Mouse (Mus musculus): ENCODE measurements around the gene Aqp12.
"Not testable (repeated sequence)": the region's sequence is repeated elsewhere in the genome, so short reads cannot be mapped to it uniquely, and the experiment has no call there.

The Aqp12 gene

DNA sequence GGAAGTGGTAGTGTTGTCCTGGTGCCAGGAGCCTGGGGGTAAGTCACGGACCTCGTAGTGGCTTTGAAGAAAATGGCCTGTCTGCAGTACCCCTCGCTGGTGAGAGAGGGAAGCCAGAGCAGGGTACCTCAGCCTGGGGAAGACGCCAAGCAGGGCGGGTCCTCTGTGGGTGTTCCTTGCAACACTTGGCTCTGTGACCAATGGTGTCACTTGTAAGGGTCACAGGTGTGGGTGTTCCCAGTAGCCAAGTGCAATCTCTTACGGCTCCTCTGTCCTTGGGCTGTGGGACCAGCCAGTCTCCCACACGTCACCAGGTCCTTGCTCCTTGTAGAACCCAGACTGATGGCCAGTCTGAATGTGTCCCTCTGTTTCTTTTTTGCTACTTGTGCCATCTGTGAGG lies at the start of gene Aqp12:
Gene Aqp12 (plus strand): TSS at position 274 of the 400 bp plus-strand sequence.
- no peak for DNase-seq

DNA sequence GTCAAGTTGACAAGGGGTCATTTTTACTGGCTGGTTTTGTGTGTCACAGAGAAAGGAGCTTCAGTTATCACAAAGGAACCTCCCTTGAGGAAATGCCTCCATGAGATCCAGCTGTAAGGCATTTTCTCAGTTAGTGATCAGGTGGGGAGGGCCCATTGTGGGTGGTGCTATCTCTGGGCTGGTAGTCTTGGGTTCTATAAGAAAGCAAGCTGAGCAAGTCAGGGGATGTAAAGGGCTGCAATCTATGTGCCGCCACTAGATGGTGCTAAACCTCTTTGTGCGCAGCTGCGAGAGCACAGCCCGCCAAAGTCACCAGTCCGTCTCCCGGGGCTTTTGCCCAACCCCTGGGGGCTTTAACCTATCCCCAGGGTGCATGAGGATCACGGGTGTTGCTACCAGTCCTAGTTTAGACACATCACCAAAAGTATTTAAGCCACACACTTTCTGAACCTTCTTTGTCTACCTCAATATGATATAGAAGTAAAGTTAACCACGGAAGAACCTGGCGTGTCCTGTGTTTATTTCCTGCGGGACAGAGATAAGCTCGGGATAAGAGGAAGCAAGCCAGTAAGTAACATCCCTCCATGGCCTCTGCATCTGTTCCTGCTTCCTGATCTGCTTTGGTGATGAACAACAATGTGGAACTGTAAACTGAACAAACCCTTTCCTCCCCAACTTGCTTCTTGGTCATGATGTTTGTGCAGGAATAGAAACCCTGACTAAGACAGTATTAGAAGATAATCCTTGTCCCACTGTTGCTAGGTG lies 49.4 kb upstream of the Aqp12 start:
- DNase-seq, result peak; percentile 57

DNA sequence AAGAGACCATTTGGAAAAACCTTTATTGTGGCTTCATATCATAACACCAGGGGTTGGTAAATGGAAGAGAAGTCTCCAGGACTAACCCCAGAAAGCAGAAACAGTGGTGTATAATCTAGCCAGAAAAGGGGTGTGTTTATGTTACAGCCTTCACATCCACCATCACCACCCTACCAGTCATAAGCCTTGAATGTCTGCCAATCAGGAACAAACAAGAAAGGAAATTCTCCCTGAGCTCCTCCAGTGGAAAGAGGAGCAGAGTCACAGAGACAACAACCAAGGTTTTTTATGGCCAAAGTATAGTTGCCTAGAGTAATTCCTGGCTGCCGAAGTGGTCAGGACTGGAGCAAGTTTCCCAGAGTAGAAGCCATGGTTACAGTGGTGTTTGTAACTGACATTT lies 47.1 kb upstream of the Aqp12 start:
- no peak for DNase-seq

DNA sequence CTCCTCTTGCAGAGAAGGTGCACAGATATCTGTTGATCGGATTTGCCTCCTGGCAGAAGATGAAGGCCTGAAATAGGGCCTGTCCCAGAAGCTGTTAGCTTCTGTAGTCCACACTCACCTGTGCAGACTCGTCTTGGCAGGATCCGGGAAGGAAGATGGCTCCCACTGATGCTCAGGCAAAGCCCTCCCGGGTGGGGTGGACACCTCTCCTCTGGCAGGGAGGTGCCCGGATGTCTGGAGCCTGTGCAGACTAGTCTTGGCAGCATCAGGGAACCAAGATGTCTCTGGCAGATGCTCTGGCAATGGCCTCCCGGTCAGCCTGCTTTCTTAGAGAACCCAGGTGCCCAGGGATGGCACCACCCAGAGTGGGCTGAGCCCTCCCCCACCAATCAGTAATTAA lies 35.3 kb upstream of the Aqp12 start:
- not testable (repeated sequence) for DNase-seq

DNA sequence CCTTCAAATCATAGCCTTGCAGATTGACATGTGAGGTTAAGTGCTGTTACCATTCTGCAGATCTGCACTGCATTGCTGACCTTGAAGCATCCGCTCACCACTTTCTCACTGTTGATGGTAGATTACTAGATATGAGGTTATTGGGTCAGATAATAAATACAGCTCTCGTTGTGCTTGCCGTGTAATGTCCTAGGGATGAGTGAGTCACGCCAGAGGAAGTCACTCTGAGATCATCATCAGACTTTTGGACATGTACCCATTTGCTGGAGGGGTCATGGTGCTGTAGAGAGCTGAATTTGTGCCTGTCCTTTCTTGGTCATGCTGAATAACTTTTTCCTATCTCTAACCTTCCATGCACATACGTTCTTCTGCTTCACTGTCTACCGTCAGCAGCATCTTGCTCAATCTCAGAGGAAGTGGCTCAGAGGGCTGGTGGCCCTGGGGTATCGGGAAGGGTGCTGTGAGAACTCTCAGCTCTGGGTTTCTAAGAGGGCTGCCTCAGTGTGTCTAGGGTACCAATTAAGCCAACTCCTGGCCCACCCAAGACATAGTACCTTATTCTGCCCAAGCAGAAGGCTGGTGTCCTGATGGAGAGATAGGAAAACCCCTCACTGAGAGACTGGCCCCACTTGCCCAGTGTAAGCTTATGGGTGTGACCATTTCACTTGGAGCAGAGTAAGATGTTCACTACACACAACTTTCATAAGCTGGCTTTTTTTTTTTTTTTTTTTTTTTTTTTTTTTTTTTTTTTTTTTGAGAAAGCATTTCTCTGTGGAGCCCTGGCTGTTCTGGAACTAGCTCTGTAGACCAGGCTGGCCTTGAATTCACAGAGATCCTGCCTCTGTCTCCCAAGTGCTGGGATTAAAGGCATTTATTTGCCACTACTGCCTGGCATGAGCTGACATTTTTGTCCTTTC lies 34.0 kb upstream of the Aqp12 start:
- DNase-seq, result no peak

DNA sequence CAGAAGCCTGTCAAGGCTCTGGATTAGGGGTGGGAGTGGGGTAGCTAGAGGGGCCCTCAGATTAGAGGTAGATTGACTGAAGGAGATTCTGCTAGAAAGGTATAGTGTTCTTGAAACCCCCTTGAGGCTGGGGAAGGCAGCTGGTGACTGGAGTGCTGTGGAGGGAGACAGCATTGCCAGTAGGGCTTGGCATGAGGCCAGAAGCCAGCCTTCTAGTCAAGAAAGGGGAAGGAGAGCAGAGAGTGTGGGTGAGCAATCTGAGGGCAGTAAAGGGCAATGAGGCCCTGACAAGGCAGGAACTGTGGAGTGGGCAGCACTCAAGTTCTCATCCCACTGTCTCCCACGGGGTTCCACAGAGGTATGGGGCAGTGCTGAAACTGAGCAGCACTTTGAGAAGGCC lies 33.3 kb upstream of the Aqp12 start:
- DNase-seq, result no peak

DNA sequence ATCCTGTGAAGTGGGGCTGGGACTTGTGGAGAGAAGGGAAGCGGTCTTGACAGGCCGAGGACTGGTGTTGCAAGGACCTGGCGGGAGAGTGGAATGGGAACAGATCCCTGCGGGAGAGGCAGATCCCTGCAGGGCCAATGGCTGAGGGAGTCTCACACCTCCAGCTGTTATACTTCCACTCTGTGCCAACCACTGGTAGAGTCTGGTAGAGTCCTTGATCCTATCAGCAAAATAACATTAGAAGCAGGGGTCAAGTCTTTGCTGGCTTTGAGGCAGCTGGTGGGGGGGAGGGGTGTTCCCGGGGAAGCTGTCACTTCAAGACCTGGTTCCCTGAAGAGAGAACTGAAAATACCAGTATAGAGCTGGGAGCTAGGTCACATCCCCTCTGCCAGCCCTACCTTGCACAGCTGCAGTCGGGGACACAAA lies 30.0 kb upstream of the Aqp12 start:
- no peak for DNase-seq

DNA sequence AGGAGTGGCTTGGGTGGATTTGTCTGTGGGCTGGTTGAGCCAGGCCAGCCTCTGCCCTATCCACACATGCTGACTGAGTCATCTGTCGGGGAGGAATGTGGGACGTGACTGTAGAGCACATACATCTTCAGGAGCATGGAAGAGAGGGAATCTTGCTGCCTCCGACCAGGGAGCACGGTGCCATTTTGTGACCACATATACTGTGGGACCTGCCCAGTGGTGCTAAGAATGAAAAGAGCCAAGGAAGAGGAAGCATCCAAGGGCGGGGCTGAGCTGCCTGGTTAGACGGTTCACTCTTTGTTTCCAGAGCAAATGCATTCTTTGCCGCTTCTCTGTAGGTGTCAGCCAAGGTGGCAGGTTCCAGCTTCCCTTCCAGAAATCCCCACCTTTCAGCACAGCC lies 27.5 kb upstream of the Aqp12 start:
- DNase-seq, result no peak

DNA sequence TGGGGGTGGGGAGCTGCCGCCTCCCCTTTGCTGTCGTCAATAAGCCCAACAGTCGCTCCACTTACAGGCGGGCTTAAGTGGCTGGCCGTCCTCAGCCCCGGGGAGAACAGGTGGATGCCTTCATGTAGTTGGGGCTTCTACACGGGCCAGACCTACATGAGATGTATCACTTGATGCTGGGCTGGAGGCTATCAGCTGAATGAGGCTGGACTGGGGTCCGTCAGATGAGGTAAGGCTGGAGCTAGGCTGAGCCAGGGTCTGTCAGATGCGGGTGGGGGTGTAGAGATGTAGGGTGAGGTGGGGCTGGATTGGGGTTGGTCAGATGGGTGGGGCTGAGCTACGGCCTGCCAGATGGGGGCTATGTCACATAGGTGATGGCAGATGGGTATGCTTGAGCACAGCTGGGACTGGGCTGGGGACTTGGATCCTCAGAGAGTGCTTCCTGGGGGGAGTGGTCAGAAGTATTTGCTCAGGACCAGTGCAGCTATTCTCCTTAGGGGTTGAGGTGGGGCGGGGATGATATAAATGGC lies 27.0 kb upstream of the Aqp12 start:
- DNase-seq, result no peak

DNA sequence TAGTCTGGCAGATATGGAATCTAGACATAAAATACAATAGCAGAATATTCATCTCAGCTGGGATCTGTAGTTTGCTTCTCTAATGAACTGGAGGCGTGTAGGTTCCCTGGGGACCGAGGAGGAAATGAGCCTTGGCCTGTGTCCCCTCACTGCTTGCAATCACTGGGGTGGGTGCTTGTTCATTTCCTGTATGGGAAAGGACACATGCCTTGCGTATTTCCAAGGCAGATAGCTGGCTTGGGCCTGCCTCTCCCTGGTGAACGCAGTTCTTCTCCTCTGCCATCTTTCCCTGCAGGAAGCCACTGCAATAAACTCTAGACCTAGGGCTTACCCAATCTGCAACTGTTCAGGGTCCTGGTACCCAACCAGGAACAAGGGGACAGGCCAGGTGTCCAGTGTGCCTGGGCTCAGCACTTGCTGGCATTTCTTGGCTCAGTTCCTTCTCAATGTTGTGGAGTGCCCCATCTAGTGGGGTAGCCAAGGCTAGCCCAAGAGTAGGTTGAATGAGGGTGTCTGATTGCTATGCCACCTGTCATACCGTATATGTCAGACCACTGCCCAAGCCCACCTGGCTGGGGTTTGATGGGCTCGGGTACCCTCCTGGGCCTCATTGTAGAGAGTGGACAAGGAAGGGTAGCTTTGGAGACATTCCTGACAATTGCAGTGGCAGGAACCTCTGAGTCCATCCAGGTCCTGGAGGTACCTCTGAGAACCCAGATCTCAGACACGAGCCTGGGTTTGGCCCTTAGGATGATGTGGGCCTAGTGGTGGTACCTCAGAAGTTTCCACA lies 24.9 kb upstream of the Aqp12 start:
- DNase-seq, result no peak

DNA sequence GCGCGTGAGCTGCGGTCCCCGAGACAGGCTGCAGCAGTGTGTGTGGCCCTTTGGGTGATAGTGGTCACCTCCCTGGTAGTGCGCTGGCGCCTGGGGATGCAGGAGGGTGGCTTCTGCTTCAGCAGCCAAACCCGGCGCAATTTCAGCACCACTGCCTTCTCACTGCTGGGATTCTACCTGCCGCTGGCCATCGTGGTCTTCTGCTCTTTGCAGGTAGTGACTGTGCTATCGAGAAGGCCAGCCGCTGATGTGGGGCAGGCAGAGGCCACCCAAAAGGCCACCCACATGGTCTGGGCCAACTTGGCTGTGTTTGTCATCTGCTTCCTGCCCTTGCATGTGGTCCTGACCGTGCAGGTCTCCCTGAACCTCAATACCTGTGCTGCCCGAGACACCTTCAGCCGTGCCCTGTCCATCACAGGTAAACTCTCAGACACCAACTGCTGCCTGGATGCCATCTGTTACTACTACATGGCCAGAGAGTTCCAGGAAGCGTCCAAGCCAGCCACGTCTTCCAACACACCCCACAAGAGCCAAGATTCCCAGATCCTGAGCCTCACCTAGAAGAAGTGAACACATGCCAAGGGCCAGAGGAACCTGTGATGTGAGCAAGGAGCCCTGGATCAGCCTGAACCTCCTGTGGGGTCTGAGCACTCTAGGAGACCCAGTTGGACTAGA lies 23.1 kb upstream of the Aqp12 start:
- DNase-seq, result no peak

DNA sequence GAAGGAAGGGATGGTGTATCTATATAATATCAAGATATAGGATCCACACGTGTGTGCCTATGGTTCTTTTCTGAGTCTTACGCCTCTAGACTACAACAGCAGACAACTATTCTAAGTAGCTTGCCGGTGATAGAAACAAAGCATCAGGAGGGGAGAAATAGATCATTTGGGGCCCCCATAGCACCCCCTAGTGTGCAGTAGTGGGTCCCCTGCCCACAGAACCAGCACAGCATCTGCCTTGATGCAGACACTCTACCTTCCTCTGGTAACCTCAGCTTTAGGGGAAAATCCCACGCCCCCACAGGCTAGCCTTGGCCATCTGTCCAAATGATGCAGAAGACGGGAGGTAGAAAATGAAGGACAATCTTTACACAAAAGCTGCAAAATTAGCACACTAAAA lies 21.1 kb upstream of the Aqp12 start:
- no peak for DNase-seq

DNA sequence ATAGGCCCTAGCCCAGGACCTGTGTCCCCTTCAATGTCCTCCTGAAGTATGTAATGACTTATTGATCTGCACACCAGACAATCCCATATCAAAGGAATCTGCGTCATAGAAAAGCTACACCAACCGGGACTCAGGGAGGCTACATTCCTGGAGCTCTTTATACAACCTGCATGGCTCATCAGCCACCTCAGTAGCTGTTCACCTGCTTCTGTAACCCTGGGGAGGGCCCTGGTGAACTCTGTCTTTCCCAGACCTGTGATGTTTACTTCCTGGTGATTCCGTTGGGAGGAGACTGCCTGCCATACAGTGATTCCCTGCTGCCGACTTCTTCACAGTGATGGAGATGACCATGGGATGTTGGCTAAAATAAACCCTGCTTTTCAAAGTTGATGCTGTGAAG lies 17.2 kb upstream of the Aqp12 start:
- no peak for DNase-seq

DNA sequence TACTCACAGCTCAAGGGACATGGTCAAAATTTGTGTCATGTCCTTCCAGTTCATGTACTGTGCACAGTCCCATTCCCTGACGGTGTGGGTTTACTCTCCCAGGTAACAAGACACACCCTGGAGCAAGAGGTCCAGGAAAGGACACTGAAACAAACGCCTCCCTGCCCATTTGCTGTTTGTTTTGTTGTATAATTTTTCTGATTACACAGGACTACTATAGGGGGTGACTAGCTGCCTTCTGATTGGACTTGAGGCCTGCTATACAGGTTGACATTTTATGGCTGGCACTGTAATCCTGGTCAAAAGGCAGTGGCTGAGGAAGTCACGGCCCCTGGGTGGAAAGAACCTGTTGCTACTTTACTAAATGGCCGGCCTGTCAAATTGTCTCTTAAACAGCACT lies 16.2 kb upstream of the Aqp12 start:
- DNase-seq, result no peak

DNA sequence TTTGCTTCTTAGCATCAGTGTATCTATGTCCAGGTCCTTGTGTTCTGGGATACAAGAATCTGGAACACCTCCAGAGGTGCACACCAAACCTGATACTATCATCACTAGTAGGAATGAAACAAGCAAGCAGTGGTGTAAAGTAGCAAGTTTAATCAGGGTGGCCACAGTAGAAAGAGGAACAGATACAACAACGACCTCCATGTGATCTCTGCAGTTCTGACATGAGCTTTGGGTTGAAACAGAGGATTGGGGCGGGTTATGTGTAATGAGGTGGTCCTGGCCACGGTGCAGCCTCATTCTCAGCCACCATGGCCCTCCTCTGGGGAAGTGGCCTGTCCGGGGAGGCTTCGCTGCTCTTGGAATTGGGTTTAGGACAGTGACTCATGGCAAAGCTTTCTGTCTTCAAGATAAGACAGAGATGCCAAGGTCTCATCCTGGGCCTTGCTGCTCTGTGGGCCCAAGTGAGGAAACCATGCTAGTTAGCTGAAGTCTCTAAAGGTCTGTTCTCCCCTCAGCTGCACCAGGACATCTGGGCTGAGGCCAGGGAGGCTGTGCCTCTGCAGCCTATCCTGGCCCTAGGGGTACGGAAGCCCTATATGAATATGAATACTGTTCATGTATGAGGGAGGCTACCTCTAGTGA lies 13.8 kb upstream of the Aqp12 start:
- DNase-seq, result no peak

DNA sequence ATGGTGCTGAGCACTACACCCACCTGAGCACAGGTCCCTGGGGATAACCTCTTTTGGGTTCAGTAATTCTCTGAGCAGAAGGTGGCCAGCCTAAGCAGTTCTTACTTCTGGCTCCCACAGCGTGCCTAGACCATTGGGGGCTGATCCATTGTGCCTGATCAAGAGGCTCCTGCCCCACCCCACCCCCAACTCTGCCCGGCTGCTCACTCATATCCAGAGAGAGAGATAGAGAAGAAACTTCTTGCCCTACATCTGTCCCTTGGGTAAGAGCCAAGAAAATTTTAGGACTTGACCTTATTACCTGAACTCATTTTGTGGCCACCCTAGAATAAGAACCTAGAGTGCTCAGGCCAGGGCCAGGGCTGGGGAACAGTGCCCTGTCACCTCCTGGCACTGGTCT lies 13.3 kb upstream of the Aqp12 start:
- DNase-seq, result no peak

DNA sequence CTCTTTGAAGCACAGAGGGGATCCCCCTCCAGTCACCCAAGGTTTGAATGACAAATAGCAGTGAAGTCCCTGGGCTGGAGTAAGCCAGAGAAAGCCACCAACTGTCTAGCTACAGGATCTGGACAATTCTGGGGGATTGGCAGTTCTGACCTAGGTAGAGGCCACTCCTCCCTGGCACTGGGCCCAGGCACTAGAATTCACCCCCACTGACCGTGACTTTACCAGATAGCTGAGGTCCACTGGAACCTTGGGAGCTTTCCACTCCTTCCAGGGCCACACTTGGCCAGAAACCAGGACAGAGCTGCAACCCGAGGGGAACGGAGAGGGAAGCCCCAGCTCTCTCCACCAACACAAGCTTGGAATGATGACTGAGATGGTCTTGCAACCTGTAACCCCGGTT lies 3.1 kb downstream of the Aqp12 start:
- no peak for DNase-seq

DNA sequence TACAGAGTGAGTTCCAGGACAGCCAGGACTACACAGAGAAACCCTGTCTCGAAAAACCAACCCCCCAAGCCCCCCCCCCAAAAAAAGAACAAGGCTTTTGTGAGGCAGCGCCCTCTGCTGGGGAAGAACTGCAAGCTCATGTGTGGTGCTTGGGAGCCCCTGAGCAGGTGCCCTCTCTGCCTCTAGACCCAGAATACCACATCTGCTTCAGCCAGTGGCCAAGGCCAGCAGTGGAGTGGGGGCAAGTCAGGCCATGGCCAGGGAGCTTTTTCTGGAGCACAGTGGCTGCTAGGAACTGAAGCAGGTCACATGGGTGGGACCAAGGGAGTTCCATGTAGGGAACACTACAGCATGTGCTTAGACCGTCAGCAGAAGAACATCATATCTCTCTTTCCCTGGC lies 4.6 kb downstream of the Aqp12 start:
- DNase-seq, result no peak

DNA sequence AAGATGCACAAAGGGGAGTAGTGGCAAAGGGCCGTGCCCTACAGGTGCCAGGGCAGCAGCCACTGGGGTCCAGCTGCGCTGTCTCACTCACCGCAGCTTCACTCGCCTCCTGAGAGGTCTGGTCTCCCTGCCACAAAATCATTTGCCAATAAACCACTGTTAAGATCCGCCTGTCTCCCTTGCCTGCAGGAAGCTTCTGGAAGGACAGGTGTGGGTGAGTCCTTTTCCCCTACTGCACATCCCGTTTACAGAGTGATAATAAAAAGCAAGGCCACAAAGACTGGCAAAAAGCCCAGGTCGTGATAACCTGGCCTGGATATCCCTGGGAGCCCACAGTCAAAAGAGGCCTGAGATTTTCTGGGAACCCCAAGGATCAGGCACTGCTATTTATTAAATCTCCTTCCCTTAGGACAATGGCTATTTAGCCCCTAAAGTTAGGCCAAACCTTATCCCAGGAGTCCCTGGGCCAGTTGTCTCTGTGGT lies 6.0 kb downstream of the Aqp12 start:
- no peak for DNase-seq

DNA sequence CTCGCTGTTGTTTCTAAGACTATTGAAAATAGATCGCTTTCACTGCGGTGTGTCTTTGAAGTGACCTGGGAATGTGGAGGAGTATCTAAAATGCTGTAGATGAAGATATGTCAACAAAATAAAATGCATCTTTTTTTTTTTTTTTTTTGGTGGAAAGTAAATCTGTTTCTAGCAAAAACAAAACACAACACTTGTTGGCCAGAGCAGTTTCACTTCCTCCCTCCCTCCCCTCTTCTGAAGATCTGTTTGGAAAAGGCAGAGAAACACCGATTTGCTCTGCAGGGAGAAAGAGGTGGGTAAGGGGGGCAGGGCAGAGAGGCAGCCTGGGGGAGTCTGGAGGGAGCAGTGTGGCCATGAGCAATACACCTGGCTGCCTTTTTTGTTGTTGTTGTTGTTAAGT lies 7.2 kb downstream of the Aqp12 start:
- DNase-seq, result no peak

DNA sequence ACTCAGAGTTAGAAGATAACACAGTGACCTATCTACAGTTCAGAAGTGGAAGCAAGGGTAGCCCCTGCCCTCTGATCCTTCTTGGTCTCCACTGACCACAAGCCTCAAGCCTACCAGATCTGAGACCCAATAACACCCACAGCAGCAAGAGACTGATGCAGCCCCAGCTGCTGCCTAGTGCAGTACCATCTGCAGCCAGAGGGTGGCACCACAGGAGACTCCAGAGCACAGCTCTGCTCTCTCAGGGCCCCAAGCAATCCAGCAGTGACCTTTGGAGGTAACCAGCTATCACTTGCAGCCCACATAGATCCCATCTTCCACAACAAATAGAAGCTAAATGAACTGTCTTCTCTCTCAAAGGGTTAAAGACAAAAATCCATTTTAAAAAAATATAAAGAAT lies 8.3 kb downstream of the Aqp12 start:
- peak; percentile 72 for DNase-seq

DNA sequence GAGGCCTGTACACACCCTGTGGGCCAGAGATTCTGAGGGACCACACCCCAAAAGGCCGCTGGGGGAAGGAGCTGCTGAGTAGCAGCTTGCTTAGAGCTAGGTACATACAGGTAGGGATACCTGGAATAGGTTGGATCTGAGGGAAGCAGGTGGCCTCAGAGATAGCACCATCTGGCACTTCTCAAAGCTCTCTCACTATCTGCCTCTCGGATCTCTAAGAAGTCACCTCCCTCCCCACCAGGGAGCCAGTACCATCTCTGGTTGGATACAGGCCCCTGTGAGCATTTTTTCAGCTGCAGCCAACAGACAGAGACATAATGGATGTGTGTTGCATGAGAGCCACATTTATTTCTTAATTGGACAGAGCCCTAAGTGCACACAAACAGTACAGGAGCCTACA lies 9.0 kb downstream of the Aqp12 start:
- DNase-seq, result no peak

All from cerebellum, adult 11-12 months (tissue).